Mouse (Mus musculus): ENCODE measurements around the gene Dexi. TPM values are rescaled to one million over a fixed set of nuclear protein-coding genes. Genes with fewer than 3 reads are reported as not detected.

The Dexi gene
- polyA plus RNA-seq, 1 experiment from 2014 or later: 14.1 TPM

DNA sequence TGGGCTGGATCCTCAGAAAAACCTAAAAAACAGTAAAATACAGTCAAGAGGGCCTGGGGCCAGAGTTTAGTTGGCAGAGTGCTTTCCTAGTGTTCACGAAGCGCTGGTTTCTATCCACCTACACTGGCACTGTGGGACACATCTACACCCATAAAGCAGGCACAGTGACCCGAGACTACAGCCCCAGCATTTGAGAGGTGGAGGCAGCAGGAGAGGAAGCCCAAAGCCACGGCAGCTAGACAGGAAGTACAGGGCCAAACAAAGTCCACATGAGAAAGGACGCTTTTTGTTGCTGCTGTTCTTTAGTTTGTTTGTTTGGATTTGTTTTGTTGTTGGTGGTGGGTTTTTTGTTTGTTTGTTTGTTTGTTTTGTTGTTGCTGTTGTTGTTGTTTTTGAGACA is 6.5 kb downstream of the Dexi start:
- no peak overlapping the region for H3K9ac ChIP-seq
- 72% methylated on average over 5 of the region's 5 CpGs for WGBS
- no peak overlapping the region for H3K4me2 ChIP-seq (replicated peaks)
- no peak for ATAC-seq
- peaks cover 14% of the 10 kb centered on the region for H3K4me1 ChIP-seq (replicated peaks)
- no peak overlapping the region for H3K4me3 ChIP-seq (replicated peaks)
- H3K27ac ChIP-seq: no peak overlapping the region
- H3K27me3 ChIP-seq (replicated peaks): no peaks in the 10 kb centered on the region
- H3K9me3 ChIP-seq: no peaks in the 10 kb centered on the region
- H3K36me3 ChIP-seq: no peaks in the 10 kb centered on the region

DNA sequence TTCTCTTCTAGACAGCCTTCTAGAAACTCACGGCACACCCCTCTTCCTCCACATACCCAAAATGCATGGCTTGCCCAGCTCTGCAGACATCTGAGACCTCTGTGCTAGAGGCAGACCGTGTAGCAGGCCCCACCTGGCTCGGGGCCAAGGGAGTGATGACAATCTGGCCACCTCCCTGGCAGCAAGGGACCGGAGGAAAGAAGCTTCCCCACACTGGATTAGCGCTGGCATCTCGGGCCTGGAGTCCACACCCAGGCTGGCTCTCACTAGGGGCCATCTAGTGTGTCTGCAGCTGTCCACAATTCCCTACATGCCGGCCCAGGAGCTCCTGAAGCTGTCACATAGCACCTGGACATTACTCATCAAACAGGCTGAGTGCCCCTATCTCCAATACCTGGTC is 8.3 kb downstream of the Dexi start:
- no peak overlapping the region for H3K4me3 ChIP-seq (replicated peaks)
- no peaks in the 10 kb centered on the region for H3K36me3 ChIP-seq
- H3K4me1 ChIP-seq (replicated peaks): no peaks in the 10 kb centered on the region
- no peaks in the 10 kb centered on the region for H3K27me3 ChIP-seq (replicated peaks)
- no peak for ATAC-seq
- H3K9me3 ChIP-seq: no peaks in the 10 kb centered on the region
- no peak overlapping the region for H3K4me2 ChIP-seq (replicated peaks)
- H3K9ac ChIP-seq: no peak overlapping the region
- 77% methylated on average over 7 of the region's 7 CpGs for WGBS
- H3K27ac ChIP-seq: no peak overlapping the region

- Histone ChIP-seq H3K9me3 (no peaks in the 10 kb centered on the region), H3K27me3 (replicated peaks) (no peaks in the 10 kb centered on the region), H3K27ac (no peak overlapping the region), H3K4me2 (replicated peaks) (no peak overlapping the region), H3K4me1 (replicated peaks) (no peaks in the 10 kb centered on the region), H3K36me3 (no peaks in the 10 kb centered on the region), H3K4me3 (replicated peaks) (no peak overlapping the region), H3K9ac (no peak overlapping the region)
- ATAC-seq: no peak
- WGBS: 93% methylated on average over 4 of the region's 4 CpGs
These were observed 9.1 kb downstream of the Dexi start for GRCm38 (mm10) chr16:10533781-10534180.

- ATAC-seq: no peak
- Histone ChIP-seq H3K27ac (no peak overlapping the region), H3K9me3 (no peaks in the 10 kb centered on the region), H3K27me3 (replicated peaks) (no peaks in the 10 kb centered on the region), H3K9ac (no peak overlapping the region), H3K4me3 (replicated peaks) (no peak overlapping the region), H3K36me3 (no peaks in the 10 kb centered on the region), H3K4me1 (replicated peaks) (no peaks in the 10 kb centered on the region), H3K4me2 (replicated peaks) (no peak overlapping the region)
- 88% methylated on average over 4 of the region's 4 CpGs for WGBS
These were observed 12.7 kb downstream of the Dexi start for GRCm38 (mm10) chr16:10530179-10530578.

DNA sequence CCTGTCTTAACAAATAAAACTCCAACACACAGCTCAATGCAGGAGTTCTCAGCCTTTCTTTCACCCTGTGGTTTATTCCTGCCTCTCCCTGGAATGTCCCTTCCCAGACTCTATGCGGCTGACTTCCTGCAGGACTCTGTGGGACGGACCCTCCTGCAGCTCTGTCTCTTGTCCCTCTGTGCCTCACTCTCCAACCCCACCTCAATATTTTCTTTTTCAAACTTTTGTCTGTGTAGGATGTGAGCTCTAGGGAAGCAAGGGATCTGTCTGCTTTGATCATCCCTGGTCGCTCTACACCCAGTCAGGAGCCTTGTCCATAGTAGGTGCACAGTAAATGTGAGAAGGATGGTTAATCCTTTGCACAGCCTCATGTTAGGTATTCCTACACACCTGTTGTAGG is 14.5 kb downstream of the Dexi start:
- H3K9me3 ChIP-seq: no peaks in the 10 kb centered on the region
- no peak overlapping the region for H3K27ac ChIP-seq
- 84% methylated on average over 3 of the region's 3 CpGs for WGBS
- no peak for ATAC-seq
- no peaks in the 10 kb centered on the region for H3K4me1 ChIP-seq (replicated peaks)
- no peak overlapping the region for H3K4me3 ChIP-seq (replicated peaks)
- no peaks in the 10 kb centered on the region for H3K36me3 ChIP-seq
- H3K4me2 ChIP-seq (replicated peaks): no peak overlapping the region
- H3K27me3 ChIP-seq (replicated peaks): no peaks in the 10 kb centered on the region
- H3K9ac ChIP-seq: no peak overlapping the region

- WGBS: 82% methylated on average over 6 of the region's 6 CpGs
- ATAC-seq: no peak
- H3K4me1 ChIP-seq (replicated peaks): no peaks in the 10 kb centered on the region
These were observed 15.7 kb downstream of the Dexi start for GRCm38 (mm10) chr16:10527046-10527644.

DNA sequence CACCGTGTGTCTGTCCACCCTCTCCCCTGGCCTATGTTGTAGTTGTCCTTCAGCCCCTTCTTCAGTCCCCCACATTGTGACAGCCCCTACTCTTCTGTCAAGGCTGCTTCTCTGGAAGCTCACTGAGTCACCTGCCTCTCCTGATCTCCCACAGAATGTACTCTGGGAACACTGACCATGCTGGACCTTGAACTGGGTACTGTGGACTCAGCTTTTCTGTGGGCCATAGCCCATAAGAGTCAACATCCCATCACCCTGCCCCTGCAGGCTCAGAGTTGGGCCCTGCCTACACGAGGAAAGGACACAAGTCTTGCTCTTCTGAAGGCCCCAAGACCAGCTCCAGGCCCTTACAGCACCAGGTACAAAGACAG is 17.3 kb downstream of the Dexi start:
- no peaks in the 10 kb centered on the region for H3K27me3 ChIP-seq (replicated peaks)
- H3K4me2 ChIP-seq (replicated peaks): no peak overlapping the region
- no peaks in the 10 kb centered on the region for H3K36me3 ChIP-seq
- no peak overlapping the region for H3K4me3 ChIP-seq (replicated peaks)
- ATAC-seq: no peak
- 62% methylated on average over 2 of the region's 2 CpGs for WGBS
- no peak overlapping the region for H3K27ac ChIP-seq
- H3K4me1 ChIP-seq (replicated peaks): no peaks in the 10 kb centered on the region
- H3K9me3 ChIP-seq: no peaks in the 10 kb centered on the region
- H3K9ac ChIP-seq: no peak overlapping the region

More at GRCm38 (mm10) chr16:10527046-10527644, 15.7 kb downstream of the Dexi start:
- no peak overlapping the region for H3K4me2 ChIP-seq (replicated peaks)
- H3K27ac ChIP-seq: no peak overlapping the region
- no peak overlapping the region for H3K9ac ChIP-seq
- H3K36me3 ChIP-seq: no peaks in the 10 kb centered on the region
- no peaks in the 10 kb centered on the region for H3K27me3 ChIP-seq (replicated peaks)
- H3K4me3 ChIP-seq (replicated peaks): no peak overlapping the region
- H3K9me3 ChIP-seq: no peaks in the 10 kb centered on the region

GRCm38 (mm10) chr16:10524866-10525609 is 17.8 kb downstream of the Dexi start:
- Histone ChIP-seq H3K4me2 (replicated peaks) (no peak overlapping the region), H3K27me3 (replicated peaks) (no peaks in the 10 kb centered on the region), H3K27ac (no peak overlapping the region), H3K9ac (no peak overlapping the region), H3K9me3 (no peaks in the 10 kb centered on the region), H3K4me3 (replicated peaks) (no peak overlapping the region), H3K36me3 (no peaks in the 10 kb centered on the region), H3K4me1 (replicated peaks) (no peaks in the 10 kb centered on the region)
- ATAC-seq: no peak
- WGBS: 75% methylated on average over 4 of the region's 4 CpGs

- Histone ChIP-seq H3K4me2 (replicated peaks) (no peak overlapping the region), H3K4me1 (replicated peaks) (no peaks in the 10 kb centered on the region), H3K4me3 (replicated peaks) (no peak overlapping the region), H3K9me3 (no peaks in the 10 kb centered on the region), H3K27ac (no peak overlapping the region), H3K27me3 (replicated peaks) (no peaks in the 10 kb centered on the region), H3K36me3 (no peaks in the 10 kb centered on the region), H3K9ac (no peak overlapping the region)
- WGBS: 89% methylated on average over 8 of the region's 8 CpGs
- no peak for ATAC-seq
These were observed 19.2 kb downstream of the Dexi start for GRCm38 (mm10) chr16:10523650-10524049.

- H3K36me3 ChIP-seq: no peaks in the 10 kb centered on the region
- H3K4me3 ChIP-seq (replicated peaks): no peak overlapping the region
- ATAC-seq: no peak
These were observed 20.0 kb downstream of the Dexi start for GRCm38 (mm10) chr16:10522811-10523210.

DNA sequence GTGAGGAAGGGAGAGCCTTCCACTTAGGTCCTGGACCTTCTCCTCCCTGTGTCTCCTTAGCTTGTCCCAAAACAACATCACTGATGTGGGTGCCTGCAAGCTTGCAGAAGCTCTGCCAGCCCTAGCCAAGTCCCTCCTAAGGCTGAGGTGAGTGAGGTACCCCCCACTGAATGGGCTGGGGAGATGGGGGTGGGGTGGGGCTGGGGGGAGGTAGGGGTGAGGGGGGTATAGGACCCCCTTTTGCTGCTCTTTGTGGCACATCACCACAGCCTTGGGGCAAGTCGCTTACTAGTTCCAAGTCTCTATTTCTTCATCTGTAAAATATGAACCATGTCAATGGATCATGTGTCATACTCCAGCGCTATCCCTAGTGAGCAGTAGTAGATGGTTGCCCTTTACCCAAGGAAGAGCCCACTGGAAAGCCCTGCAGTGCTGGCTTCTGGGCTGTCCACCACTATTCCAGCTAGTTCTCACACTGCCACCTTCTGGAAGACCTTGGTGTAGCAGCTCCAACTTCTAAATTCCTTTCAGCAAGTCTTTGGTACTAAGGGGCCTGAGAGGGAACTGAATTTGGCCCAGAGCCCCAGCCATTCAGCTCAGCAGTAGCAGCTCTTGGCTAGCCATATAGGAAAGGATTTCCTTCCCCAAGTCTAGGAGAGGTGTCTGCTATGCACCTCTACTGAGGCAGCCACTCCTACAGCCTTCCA is 21.8 kb downstream of the Dexi start:
- Histone ChIP-seq H3K4me2 (replicated peaks) (no peak overlapping the region), H3K4me3 (replicated peaks) (no peak overlapping the region), H3K27ac (no peak overlapping the region), H3K27me3 (replicated peaks) (no peaks in the 10 kb centered on the region), H3K4me1 (replicated peaks) (no peaks in the 10 kb centered on the region), H3K9me3 (no peaks in the 10 kb centered on the region), H3K9ac (no peak overlapping the region), H3K36me3 (no peaks in the 10 kb centered on the region)
- 36% methylated on average over 2 of the region's 2 CpGs for WGBS
- ATAC-seq: peak; percentile 72

More at GRCm38 (mm10) chr16:10522811-10523210, 20.0 kb downstream of the Dexi start:
- Histone ChIP-seq H3K9me3 (no peaks in the 10 kb centered on the region), H3K27ac (no peak overlapping the region), H3K9ac (no peak overlapping the region), H3K27me3 (replicated peaks) (no peaks in the 10 kb centered on the region), H3K4me2 (replicated peaks) (no peak overlapping the region), H3K4me1 (replicated peaks) (no peaks in the 10 kb centered on the region)
- WGBS: 89% methylated on average over 1 of the region's 1 CpGs

DNA sequence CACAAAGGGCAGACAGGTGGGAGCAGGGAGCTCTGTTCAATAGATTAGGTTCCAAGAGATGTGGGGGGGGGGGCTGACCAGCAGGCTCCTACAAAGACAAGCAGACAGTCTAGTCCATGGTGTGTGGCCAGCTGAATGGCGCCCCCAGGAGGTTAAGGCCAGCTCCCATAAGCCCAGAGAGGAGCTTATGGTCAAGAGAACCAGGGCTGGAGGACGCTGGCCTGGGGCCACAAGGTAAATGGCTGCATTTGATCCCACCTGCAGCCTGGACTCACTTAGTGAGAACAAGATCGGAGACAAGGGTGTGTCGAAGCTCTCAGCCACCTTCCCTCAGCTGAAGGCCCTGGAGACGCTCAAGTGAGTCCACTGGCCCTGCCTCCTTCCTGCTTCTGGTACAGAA is 24.8 kb downstream of the Dexi start:
- Histone ChIP-seq H3K36me3 (no peaks in the 10 kb centered on the region), H3K9me3 (no peaks in the 10 kb centered on the region), H3K9ac (no peak overlapping the region), H3K4me3 (replicated peaks) (no peak overlapping the region), H3K27ac (no peak overlapping the region), H3K4me2 (replicated peaks) (no peak overlapping the region), H3K27me3 (replicated peaks) (no peaks in the 10 kb centered on the region), H3K4me1 (replicated peaks) (no peaks in the 10 kb centered on the region)
- no peak for ATAC-seq
- 63% methylated on average over 5 of the region's 5 CpGs for WGBS
